Mouse (Mus musculus) neural tube, embryonic 15.5 days (tissue): ENCODE results near the gene Ptger2. TPM values are rescaled to one million over a fixed set of nuclear protein-coding genes. Genes with fewer than 3 reads are reported as not detected.
"Not testable (repeated sequence)": the region's sequence is repeated elsewhere in the genome, so short reads cannot be mapped to it uniquely, and the experiment has no call there.

Experiments
- ATAC-seq: fragments of 200-750 bp; cut with Nextera tagmentation; 2 replicates; pipeline ENCODE4 v1.8.0; 2017; ENCODE audit warnings: mild to moderate bottlenecking, moderate TSS enrichment, moderate library complexity; ENCODE audit not compliant: low FRiP score
- H3K27ac ChIP-seq: fragments of 300-500 bp; sonication (generic); replicated peaks from 2 replicates; pipeline ENCODE4 v1.5.1; 2015; ENCODE audit warnings: mild to moderate bottlenecking, inconsistent platforms
- H3K27me3 ChIP-seq: fragments of 300-500 bp; sonication (generic); replicated peaks from 2 replicates; pipeline ENCODE4 v1.6.1; 2015; ENCODE audit warnings: inconsistent platforms
- H3K36me3 ChIP-seq: fragments of 300-500 bp; sonication (generic); 2 replicates; pipeline ENCODE4 v1.6.1; 2015; ENCODE audit warnings: inconsistent platforms
- H3K4me1 ChIP-seq: fragments of 300-500 bp; sonication (generic); 2 replicates; pipeline ENCODE4 v1.6.1; 2015; ENCODE audit warnings: inconsistent platforms
- H3K4me2 ChIP-seq: fragments of 300-500 bp; sonication (generic); 2 replicates; pipeline ENCODE4 v1.6.1; 2015; ENCODE audit warnings: inconsistent platforms, mild to moderate bottlenecking, moderate library complexity
- H3K4me3 ChIP-seq: fragments of 300-500 bp; sonication (generic); replicated peaks from 2 replicates; pipeline ENCODE4 v1.5.1; 2015; ENCODE audit warnings: mild to moderate bottlenecking, inconsistent platforms
- H3K9ac ChIP-seq: fragments of 300-500 bp; sonication (generic); replicated peaks from 2 replicates; pipeline ENCODE4 v1.6.1; 2015; ENCODE audit warnings: mild to moderate bottlenecking, inconsistent platforms
- H3K9me3 ChIP-seq: fragments of 300-500 bp; sonication (generic); replicated peaks from 2 replicates; pipeline ENCODE4 v1.6.1; 2016; ENCODE audit warnings: inconsistent platforms
- WGBS: fragments of 180-500 bp; shearing (Covaris S2); methylation state at CpG from one replicate; pipeline ENCODE4 v1.1.7; 2015; ENCODE audit warnings: mixed read lengths; 5-methylcytosine and 5-hydroxymethylcytosine counted together
- polyA plus RNA-seq: library from polyadenylated mRNA; unstranded; fragments of >200 nt; fragmentation: Nextera tagmentation; extraction: Ambion mirVana; gene quantifications from 2 replicates; pipeline ENCODE4 v1.2.1, GENCODE M21; 2015

The Ptger2 gene
- polyA plus RNA-seq, result 1.7 and 2.1 TPM in 2 replicates

- 17% methylated on average over 6 of the region's 6 CpGs for WGBS
- H3K36me3 ChIP-seq, H3K27me3 ChIP-seq, H3K27ac ChIP-seq, ATAC-seq, H3K9me3 ChIP-seq: not testable (repeated sequence)
- Histone ChIP-seq H3K4me3 (peak within 1 kb of the TSS; percentile 43), H3K9ac (peak within 1 kb of the TSS; percentile 45), H3K4me2 (peak within 1 kb of the TSS; percentile 77), H3K4me1 (peaks cover 21% of the 10 kb centered on the region)
Measured at GRCm38 (mm10) chr14:44987674-44988355, at the start of gene Ptger2. Ptger2 (plus strand) TSS chr14:44988195.

DNA sequence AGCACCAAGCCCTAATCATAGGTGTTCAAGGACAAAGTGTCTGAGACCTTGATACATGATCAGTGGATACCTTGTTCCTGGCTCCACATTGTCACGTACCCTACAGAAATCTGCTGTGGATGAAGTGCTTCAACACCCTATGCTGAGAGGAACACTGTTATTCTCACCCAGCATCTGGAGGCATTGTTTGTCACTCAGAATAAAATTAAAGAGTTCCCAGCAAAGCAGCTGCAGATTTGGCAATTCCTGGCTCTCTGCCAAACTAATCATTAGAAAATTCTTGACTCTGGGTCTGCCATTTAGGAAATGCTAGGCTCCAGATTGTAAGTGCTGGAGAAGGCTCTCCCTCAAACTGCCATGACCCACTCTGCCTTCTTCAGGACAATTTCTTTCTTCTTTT is 27.2 kb upstream of the Ptger2 start:
- H3K27me3 ChIP-seq, result no peaks in the 10 kb centered on the region
- WGBS, result 83% methylated on average over 1 of the region's 1 CpGs
- H3K36me3 ChIP-seq, result no peaks in the 10 kb centered on the region

GRCm38 (mm10) chr14:44977278-44977677 is 10.7 kb upstream of the Ptger2 start:
- not testable (repeated sequence) for H3K36me3 ChIP-seq, H3K4me1 ChIP-seq, H3K27ac ChIP-seq, H3K4me3 ChIP-seq, H3K9me3 ChIP-seq, H3K9ac ChIP-seq, H3K4me2 ChIP-seq, H3K27me3 ChIP-seq, ATAC-seq
- WGBS, result 4% methylated on average over 4 of the region's 4 CpGs

More for the DNA sequence above, 27.2 kb upstream of the Ptger2 start:
- H3K9ac ChIP-seq, result no peak overlapping the region
- H3K4me2 ChIP-seq, result no peak overlapping the region
- no peak overlapping the region for H3K4me3 ChIP-seq
- H3K27ac ChIP-seq, result no peak overlapping the region
- no peaks in the 10 kb centered on the region for H3K9me3 ChIP-seq
- no peak for ATAC-seq
- H3K4me1 ChIP-seq, result no peaks in the 10 kb centered on the region

GRCm38 (mm10) chr14:44979887-44980286 is 8.1 kb upstream of the Ptger2 start:
- Histone ChIP-seq H3K27ac (no peak overlapping the region), H3K36me3 (no peaks in the 10 kb centered on the region), H3K4me2 (no peak overlapping the region), H3K4me3 (no peak overlapping the region), H3K9me3 (no peaks in the 10 kb centered on the region), H3K9ac (no peak overlapping the region), H3K4me1 (no peaks in the 10 kb centered on the region), H3K27me3 (no peaks in the 10 kb centered on the region)
- WGBS, result 50% methylated on average over 3 of the region's 3 CpGs
- no peak for ATAC-seq

DNA sequence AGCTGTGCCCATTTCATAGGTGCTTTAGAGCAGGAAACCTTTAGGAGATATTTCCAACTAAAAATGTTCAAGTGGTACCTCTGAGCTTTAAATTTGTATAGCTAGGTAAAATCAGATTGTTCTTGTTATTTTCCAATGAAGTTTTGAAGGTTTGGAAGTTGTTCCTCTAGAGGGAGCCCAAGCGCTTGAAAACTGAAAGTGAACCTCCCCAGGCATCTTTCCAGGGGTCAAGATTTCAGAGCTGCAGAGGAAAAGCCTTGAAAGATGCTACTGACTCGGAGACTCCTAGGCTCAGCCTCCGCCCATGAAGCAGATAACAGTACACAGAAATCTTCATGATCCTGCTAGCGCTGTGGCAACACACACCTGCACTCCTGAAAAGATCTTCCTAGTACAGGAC is 6.5 kb upstream of the Ptger2 start:
- Histone ChIP-seq H3K9ac (no peak overlapping the region), H3K4me1 (no peaks in the 10 kb centered on the region), H3K9me3 (no peaks in the 10 kb centered on the region), H3K36me3 (no peaks in the 10 kb centered on the region), H3K4me2 (no peak overlapping the region), H3K4me3 (no peak overlapping the region), H3K27me3 (no peaks in the 10 kb centered on the region), H3K27ac (no peak overlapping the region)
- no peak for ATAC-seq
- 13% methylated on average over 4 of the region's 4 CpGs for WGBS

DNA sequence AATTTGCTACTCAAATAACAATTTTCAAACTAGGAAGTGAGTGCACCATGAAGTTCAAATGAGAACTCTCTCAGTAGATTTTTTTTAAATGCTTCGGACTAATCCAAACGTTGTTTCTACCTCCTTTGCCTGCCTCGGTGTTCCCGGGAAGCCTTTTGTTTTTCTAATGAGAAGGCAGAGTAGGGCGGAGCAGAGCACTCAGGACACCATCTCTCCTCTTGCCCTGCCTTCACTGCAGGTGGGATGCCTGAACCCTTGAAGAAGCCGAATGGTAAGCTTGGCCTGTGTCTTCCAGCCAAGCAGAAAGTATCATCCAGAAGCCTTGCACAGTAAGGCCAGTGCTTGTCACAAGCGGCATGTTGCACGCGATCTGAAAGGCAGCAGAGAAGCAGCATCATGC is 3.9 kb upstream of the Ptger2 start:
- H3K9ac ChIP-seq, result no peak overlapping the region
- H3K4me2 ChIP-seq, result no peak overlapping the region
- peaks cover 13% of the 10 kb centered on the region for H3K4me1 ChIP-seq
- H3K36me3 ChIP-seq, result no peaks in the 10 kb centered on the region
- no peak for ATAC-seq
- H3K27ac ChIP-seq, result no peak overlapping the region
- no peaks in the 10 kb centered on the region for H3K27me3 ChIP-seq
- no peaks in the 10 kb centered on the region for H3K9me3 ChIP-seq
- WGBS, result 34% methylated on average over 9 of the region's 9 CpGs
- H3K4me3 ChIP-seq, result no peak overlapping the region

GRCm38 (mm10) chr14:44986248-44986647 is 1.7 kb upstream of the Ptger2 start:
- no peak overlapping the region for H3K4me3 ChIP-seq
- H3K27me3 ChIP-seq, result peaks cover 6% of the 10 kb centered on the region; the same call in 1 of the 2 replicates
- H3K27ac ChIP-seq, result no peak overlapping the region
- no peaks in the 10 kb centered on the region for H3K9me3 ChIP-seq
- H3K36me3 ChIP-seq, result no peaks in the 10 kb centered on the region
- H3K4me1 ChIP-seq, result peaks cover 21% of the 10 kb centered on the region
- no peak overlapping the region for H3K4me2 ChIP-seq
- ATAC-seq, result no peak
- no peak overlapping the region for H3K9ac ChIP-seq

- Histone ChIP-seq H3K4me1 (peaks cover 21% of the 10 kb centered on the region), H3K27me3 (peaks cover 6% of the 10 kb centered on the region; the same call in 1 of the 2 replicates), H3K9me3 (no peaks in the 10 kb centered on the region), H3K4me3 (peak overlapping the region; percentile 43), H3K27ac (no peak overlapping the region), H3K4me2 (peak overlapping the region; percentile 77), H3K9ac (peak overlapping the region; percentile 45), H3K36me3 (no peaks in the 10 kb centered on the region)
- 4% methylated on average over 14 of the region's 14 CpGs for WGBS
- peak; percentile 67 for ATAC-seq
Measured at GRCm38 (mm10) chr14:44988456-44989016, 541 bp downstream of the Ptger2 start.

DNA sequence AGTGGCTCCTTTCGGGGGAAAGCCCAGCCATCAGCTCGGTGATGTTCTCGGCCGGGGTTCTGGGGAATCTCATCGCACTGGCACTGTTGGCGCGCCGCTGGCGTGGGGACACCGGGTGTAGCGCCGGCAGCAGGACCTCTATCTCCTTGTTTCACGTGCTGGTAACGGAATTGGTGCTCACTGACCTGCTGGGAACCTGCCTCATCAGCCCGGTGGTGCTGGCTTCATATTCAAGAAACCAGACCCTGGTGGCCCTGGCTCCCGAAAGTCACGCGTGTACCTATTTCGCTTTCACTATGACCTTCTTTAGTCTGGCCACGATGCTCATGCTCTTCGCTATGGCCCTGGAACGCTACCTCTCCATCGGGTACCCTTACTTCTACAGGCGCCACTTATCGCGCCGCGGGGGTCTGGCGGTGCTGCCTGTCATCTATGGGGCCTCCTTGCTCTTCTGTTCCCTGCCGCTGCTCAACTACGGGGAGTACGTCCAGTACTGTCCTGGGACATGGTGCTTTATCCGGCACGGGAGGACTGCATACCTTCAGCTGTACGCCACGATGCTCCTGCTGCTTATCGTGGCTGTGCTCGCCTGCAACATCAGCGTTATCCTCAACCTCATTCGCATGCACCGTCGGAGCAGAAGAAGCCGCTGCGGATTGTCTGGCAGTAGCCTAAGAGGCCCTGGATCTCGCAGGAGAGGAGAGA is 1.2 kb downstream of the Ptger2 start:
- WGBS, result 1% methylated on average over 45 of the region's 45 CpGs
- Histone ChIP-seq H3K27ac (no peak overlapping the region), H3K9me3 (no peaks in the 10 kb centered on the region), H3K4me1 (peaks cover 21% of the 10 kb centered on the region), H3K36me3 (no peaks in the 10 kb centered on the region), H3K9ac (peak overlapping the region; percentile 45), H3K4me3 (peak overlapping the region; percentile 43), H3K27me3 (peaks cover 6% of the 10 kb centered on the region; the same call in 1 of the 2 replicates), H3K4me2 (peak overlapping the region; percentile 77)
- ATAC-seq, result peak; percentile 74

DNA sequence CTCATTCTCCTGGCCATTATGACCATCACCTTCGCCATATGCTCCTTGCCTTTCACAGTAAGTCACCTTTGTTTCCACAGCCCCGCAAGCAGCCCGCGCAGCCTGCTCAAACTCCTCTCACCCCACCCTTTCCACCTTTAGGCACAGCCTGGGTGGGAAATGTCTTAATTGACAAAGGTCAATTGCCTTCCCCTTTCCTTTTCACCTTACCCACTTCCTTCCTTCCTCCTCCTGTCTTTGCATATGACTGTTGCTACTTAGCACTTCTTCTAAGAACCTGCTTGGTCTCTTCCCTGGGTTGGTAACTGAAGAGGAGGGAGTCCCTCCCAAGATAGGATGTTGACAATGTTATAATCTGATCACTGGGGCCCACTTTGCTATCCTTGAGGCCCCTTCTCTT is 1.8 kb downstream of the Ptger2 start:
- peak overlapping the region; percentile 77 for H3K4me2 ChIP-seq
- peak overlapping the region; percentile 45; the same call in 1 of the 2 replicates for H3K9ac ChIP-seq
- 38% methylated on average over 4 of the region's 4 CpGs for WGBS
- peak overlapping the region; percentile 43 for H3K4me3 ChIP-seq
- no peak overlapping the region for H3K27ac ChIP-seq
- peaks cover 21% of the 10 kb centered on the region for H3K4me1 ChIP-seq
- ATAC-seq, result 0 out of 2 replicates have a peak, but pooled peaks have one; percentile 7
- H3K9me3 ChIP-seq, result no peaks in the 10 kb centered on the region
- no peaks in the 10 kb centered on the region for H3K36me3 ChIP-seq
- H3K27me3 ChIP-seq, result peaks cover 6% of the 10 kb centered on the region; the same call in 1 of the 2 replicates

GRCm38 (mm10) chr14:44994337-44994736 is 6.3 kb downstream of the Ptger2 start:
- Histone ChIP-seq H3K9ac (no peak overlapping the region), H3K27ac (no peak overlapping the region), H3K4me3 (no peak overlapping the region), H3K27me3 (peaks cover 6% of the 10 kb centered on the region; the same call in 1 of the 2 replicates), H3K4me1 (0 out of 2 replicates have a peak, but pooled peaks cover 6% of the 10 kb centered on the region), H3K9me3 (no peaks in the 10 kb centered on the region), H3K36me3 (no peaks in the 10 kb centered on the region), H3K4me2 (no peak overlapping the region)
- no peak for ATAC-seq
